Mouse (Mus musculus): ENCODE measurements around the gene Parm1. TPM values are rescaled to one million over a fixed set of nuclear protein-coding genes. Genes with fewer than 3 reads are reported as not detected.

Parm1 gene
- polyA plus RNA-seq, 1 experiment from 2014 or later: 6.8 TPM

DNA sequence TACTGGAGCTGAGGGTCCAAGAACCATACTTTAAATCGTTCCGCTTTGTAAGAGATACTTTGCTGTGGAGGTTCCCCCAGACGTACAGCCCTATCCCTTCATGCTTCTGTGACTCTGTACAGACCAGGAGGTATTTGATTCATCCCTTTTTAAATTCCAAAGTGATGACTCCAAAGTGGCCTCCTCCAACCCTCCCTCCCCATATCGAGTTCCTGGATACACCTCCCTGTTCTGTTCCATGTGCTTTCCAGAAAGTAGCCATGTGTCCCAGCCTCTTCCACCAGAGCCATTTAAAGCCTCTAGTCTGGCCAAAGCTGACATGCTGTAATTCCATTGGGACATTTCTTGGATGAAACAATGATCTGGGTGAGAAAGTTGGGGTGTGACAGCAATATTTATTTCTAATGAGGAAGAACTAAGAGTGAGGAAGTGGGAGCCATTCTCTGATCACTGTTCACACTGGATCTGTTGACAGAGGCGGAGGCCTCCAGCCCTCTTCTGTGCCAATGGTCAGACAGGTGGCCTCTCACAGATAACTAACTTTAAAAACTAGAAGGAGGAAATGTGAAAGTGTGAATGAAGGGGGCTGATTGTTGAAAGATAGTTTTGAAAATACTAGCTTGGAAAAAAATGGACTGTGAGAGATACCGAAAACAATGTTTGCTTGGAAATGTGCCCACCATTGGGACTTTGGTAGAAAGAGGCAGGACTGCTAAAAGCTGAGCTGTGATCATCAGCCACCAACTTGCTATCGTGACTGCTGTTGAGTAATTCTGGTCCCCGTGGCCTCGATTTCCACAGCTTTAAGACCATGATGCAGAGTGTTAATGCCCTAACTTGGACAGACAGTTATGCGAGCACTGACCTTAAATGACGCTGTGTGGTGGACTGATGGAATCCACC lies 100.2 kb downstream of the Parm1 start:
- no peaks in the 10 kb centered on the region for H3K36me3 ChIP-seq (ENCODE audit: control insufficient read depth, insufficient read depth, low read length)
- H3K27me3 ChIP-seq (replicated peaks; ENCODE audit: control insufficient read depth, insufficient read depth, low read length): no peaks in the 10 kb centered on the region
- H3K9ac ChIP-seq (ENCODE audit: low read depth, low read length): no peak overlapping the region
- no peaks in the 10 kb centered on the region for H3K9me3 ChIP-seq (ENCODE audit: control insufficient read depth, low read length)
- no peak for ATAC-seq
- H3K4me3 ChIP-seq (ENCODE audit: low read length): no peak overlapping the region
- 87% methylated on average over 11 of the region's 11 CpGs for WGBS
- no peak overlapping the region for H3K27ac ChIP-seq (ENCODE audit: low read depth, low read length)
- H3K4me2 ChIP-seq (ENCODE audit: low read length): no peak overlapping the region
- H3K4me1 ChIP-seq (ENCODE audit: control insufficient read depth, insufficient read depth, low read depth, low read length): no peaks in the 10 kb centered on the region

- no peak overlapping the region for H3K4me2 ChIP-seq (ENCODE audit: low read length)
- WGBS: 70% methylated on average over 4 of the region's 4 CpGs
- no peak overlapping the region for H3K27ac ChIP-seq (ENCODE audit: low read depth, low read length)
- no peaks in the 10 kb centered on the region for H3K4me1 ChIP-seq (ENCODE audit: control insufficient read depth, insufficient read depth, low read depth, low read length)
- no peak for ATAC-seq
- H3K9me3 ChIP-seq (ENCODE audit: control insufficient read depth, low read length): no peaks in the 10 kb centered on the region
- H3K36me3 ChIP-seq (ENCODE audit: control insufficient read depth, insufficient read depth, low read length): no peaks in the 10 kb centered on the region
- H3K9ac ChIP-seq (ENCODE audit: low read depth, low read length): no peak overlapping the region
- H3K27me3 ChIP-seq (replicated peaks; ENCODE audit: control insufficient read depth, insufficient read depth, low read length): no peaks in the 10 kb centered on the region
- H3K4me3 ChIP-seq (ENCODE audit: low read length): no peak overlapping the region
Measured at GRCm38 (mm10) chr5:91618661-91619173, 101.3 kb downstream of the Parm1 start.

DNA sequence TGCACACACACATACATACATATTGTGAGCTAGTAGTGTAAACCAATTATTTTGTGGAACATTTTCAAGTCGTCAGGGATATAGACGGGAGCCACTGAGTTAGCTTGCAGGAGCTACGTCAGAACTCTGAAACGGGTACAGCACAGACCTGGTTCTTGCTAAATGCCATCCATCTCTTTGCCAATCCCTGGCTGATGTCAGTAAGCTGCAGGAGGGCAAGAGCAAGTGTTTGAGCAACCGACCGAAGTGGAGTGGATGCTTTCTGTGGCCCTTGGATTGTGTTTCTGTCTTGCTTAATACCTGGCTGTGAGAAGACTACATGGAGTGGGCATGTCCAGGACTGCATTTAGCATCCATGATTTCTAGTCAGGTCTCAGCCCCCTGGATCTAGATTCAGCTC lies 103.8 kb downstream of the Parm1 start:
- H3K27me3 ChIP-seq (replicated peaks; ENCODE audit: control insufficient read depth, insufficient read depth, low read length): no peaks in the 10 kb centered on the region
- no peak overlapping the region for H3K4me2 ChIP-seq (ENCODE audit: low read length)
- H3K4me1 ChIP-seq (ENCODE audit: control insufficient read depth, insufficient read depth, low read depth, low read length): no peaks in the 10 kb centered on the region
- H3K4me3 ChIP-seq (ENCODE audit: low read length): no peak overlapping the region
- no peaks in the 10 kb centered on the region for H3K9me3 ChIP-seq (ENCODE audit: control insufficient read depth, low read length)
- H3K27ac ChIP-seq (ENCODE audit: low read depth, low read length): no peak overlapping the region
- H3K9ac ChIP-seq (ENCODE audit: low read depth, low read length): no peak overlapping the region
- no peaks in the 10 kb centered on the region for H3K36me3 ChIP-seq (ENCODE audit: control insufficient read depth, insufficient read depth, low read length)
- ATAC-seq: no peak
- 92% methylated on average over 6 of the region's 6 CpGs for WGBS

DNA sequence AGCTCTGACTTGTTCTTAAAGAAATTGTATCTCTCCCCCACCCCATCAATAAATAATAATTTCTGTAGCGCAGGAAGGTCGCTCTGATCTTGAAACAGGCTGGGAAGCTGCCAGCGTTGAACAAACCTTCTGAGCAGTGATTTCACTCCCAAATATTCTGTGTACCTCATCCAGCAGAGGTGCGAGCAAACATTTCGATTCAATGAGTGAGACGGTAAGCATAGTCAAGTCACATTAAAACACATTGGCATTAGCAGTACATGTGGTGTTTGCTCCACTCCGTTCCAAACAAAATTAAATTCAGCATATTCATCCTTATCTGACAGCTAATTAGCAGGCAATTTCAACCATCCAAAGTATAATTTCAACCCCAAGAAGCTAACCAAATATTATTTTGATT lies 109.4 kb downstream of the Parm1 start:
- Histone ChIP-seq H3K9ac (ENCODE audit: low read depth, low read length) (no peak overlapping the region), H3K27ac (ENCODE audit: low read depth, low read length) (no peak overlapping the region), H3K4me2 (ENCODE audit: low read length) (no peak overlapping the region), H3K4me1 (ENCODE audit: control insufficient read depth, insufficient read depth, low read depth, low read length) (no peaks in the 10 kb centered on the region), H3K36me3 (ENCODE audit: control insufficient read depth, insufficient read depth, low read length) (no peaks in the 10 kb centered on the region), H3K9me3 (ENCODE audit: control insufficient read depth, low read length) (no peaks in the 10 kb centered on the region), H3K4me3 (ENCODE audit: low read length) (no peak overlapping the region), H3K27me3 (replicated peaks; ENCODE audit: control insufficient read depth, insufficient read depth, low read length) (no peaks in the 10 kb centered on the region)
- ATAC-seq: no peak
- WGBS: 94% methylated on average over 7 of the region's 7 CpGs

DNA sequence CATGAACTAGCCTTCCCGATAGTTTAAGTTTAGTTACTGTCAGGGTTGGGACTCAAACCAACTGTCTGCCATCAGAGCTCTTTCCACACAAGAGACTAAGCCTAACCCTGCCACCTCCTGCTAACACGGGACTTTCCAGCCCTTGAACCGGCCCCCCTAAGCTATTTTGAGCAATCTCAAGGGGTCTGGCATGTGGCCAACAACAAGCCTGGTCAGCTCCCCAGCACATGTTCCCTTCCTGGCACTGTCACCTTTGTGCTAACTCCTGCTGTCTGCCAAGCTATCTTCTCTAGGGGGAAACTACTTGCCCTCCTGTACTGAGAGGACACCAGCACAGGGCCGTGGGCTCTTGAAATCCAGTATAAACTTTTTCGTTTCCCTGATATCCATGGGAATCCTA lies 112.1 kb downstream of the Parm1 start:
- 63% methylated on average over 5 of the region's 5 CpGs for WGBS
- no peak for ATAC-seq

GRCm38 (mm10) chr5:91651330-91651729 lies 133.9 kb downstream of the Parm1 start:
- Histone ChIP-seq H3K27ac (ENCODE audit: low read depth, low read length) (no peak overlapping the region), H3K9ac (ENCODE audit: low read depth, low read length) (no peak overlapping the region), H3K27me3 (replicated peaks; ENCODE audit: control insufficient read depth, insufficient read depth, low read length) (no peaks in the 10 kb centered on the region), H3K4me3 (ENCODE audit: low read length) (no peak overlapping the region), H3K4me2 (ENCODE audit: low read length) (no peak overlapping the region), H3K9me3 (ENCODE audit: control insufficient read depth, low read length) (no peaks in the 10 kb centered on the region), H3K36me3 (ENCODE audit: control insufficient read depth, insufficient read depth, low read length) (no peaks in the 10 kb centered on the region), H3K4me1 (ENCODE audit: control insufficient read depth, insufficient read depth, low read depth, low read length) (no peaks in the 10 kb centered on the region)
- ATAC-seq: no peak
- WGBS: 99% methylated on average over 4 of the region's 4 CpGs

More for the DNA sequence above, 112.1 kb downstream of the Parm1 start:
- Histone ChIP-seq H3K9ac (ENCODE audit: low read depth, low read length) (no peak overlapping the region), H3K4me2 (ENCODE audit: low read length) (no peak overlapping the region), H3K36me3 (ENCODE audit: control insufficient read depth, insufficient read depth, low read length) (no peaks in the 10 kb centered on the region), H3K27me3 (replicated peaks; ENCODE audit: control insufficient read depth, insufficient read depth, low read length) (no peaks in the 10 kb centered on the region), H3K4me3 (ENCODE audit: low read length) (no peak overlapping the region), H3K4me1 (ENCODE audit: control insufficient read depth, insufficient read depth, low read depth, low read length) (no peaks in the 10 kb centered on the region), H3K27ac (ENCODE audit: low read depth, low read length) (no peak overlapping the region), H3K9me3 (ENCODE audit: control insufficient read depth, low read length) (no peaks in the 10 kb centered on the region)

DNA sequence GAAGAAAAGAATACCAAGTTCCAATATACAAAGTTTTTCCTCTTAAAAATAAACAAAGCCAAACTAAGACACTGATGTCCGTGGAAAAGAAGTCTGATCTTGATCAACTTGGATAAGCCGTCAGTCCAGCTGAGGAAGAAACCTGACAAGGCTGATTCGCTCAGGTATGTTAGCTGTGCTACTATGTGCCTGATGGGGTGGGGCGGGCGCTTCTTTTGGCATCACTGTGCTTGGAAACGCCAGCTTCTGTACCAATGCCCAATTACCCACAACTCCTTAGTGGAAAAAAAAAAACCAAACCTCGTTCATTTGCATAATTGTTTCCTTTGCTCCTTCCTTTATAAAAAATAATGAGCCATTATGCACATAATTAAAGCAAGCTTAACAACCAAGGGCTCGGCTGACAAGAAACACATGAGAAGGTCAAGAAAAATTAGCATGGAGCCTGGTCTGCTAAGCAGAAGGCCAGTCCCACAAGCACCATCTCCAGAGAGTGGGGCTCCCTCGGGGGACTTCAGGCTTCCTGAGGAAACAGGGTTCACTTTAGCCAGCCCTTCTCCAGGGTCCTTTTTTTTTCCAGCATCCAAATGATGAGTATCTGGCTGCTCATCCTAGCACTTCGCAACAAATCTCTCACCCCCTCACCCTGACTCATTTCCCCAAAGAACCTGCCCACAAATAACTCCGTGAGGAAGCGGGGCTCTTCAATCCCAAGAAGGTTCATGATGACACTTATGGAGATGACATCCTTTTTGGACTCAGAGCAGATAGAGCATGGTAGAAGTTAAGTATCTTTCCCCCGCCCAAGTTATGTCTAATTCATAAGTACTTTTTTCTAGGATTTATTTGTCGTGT lies 135.9 kb downstream of the Parm1 start:
- no peaks in the 10 kb centered on the region for H3K36me3 ChIP-seq (ENCODE audit: control insufficient read depth, insufficient read depth, low read length)
- ATAC-seq: no peak
- 69% methylated on average over 14 of the region's 14 CpGs for WGBS

GRCm38 (mm10) chr5:91654331-91655048 lies 137.1 kb downstream of the Parm1 start:
- 81% methylated on average over 3 of the region's 3 CpGs for WGBS
- H3K36me3 ChIP-seq (ENCODE audit: control insufficient read depth, insufficient read depth, low read length): no peaks in the 10 kb centered on the region

More for the DNA sequence above, 135.9 kb downstream of the Parm1 start:
- Histone ChIP-seq H3K4me2 (ENCODE audit: low read length) (no peak overlapping the region), H3K27ac (ENCODE audit: low read depth, low read length) (no peak overlapping the region), H3K9me3 (ENCODE audit: control insufficient read depth, low read length) (no peaks in the 10 kb centered on the region), H3K4me3 (ENCODE audit: low read length) (no peak overlapping the region), H3K27me3 (replicated peaks; ENCODE audit: control insufficient read depth, insufficient read depth, low read length) (no peaks in the 10 kb centered on the region), H3K4me1 (ENCODE audit: control insufficient read depth, insufficient read depth, low read depth, low read length) (no peaks in the 10 kb centered on the region), H3K9ac (ENCODE audit: low read depth, low read length) (no peak overlapping the region)

More at GRCm38 (mm10) chr5:91654331-91655048, 137.1 kb downstream of the Parm1 start:
- Histone ChIP-seq H3K4me2 (ENCODE audit: low read length) (no peak overlapping the region), H3K4me1 (ENCODE audit: control insufficient read depth, insufficient read depth, low read depth, low read length) (no peaks in the 10 kb centered on the region), H3K27me3 (replicated peaks; ENCODE audit: control insufficient read depth, insufficient read depth, low read length) (no peaks in the 10 kb centered on the region), H3K27ac (ENCODE audit: low read depth, low read length) (no peak overlapping the region), H3K9ac (ENCODE audit: low read depth, low read length) (no peak overlapping the region), H3K4me3 (ENCODE audit: low read length) (no peak overlapping the region), H3K9me3 (ENCODE audit: control insufficient read depth, low read length) (no peaks in the 10 kb centered on the region)
- ATAC-seq: no peak
